Mouse (Mus musculus) thymus, adult 2 months (tissue): ENCODE data around the gene Nabp2. TPM values are rescaled to one million over a fixed set of nuclear protein-coding genes. Genes with fewer than 3 reads are reported as not detected.
A peak's percentile ranks its signal among the peaks of the same experiment; 100 is the strongest.

Source experiments
- DNase-seq: peaks from one replicate; pipeline ENCODE4 v3.0.0; 2021
- H3K27ac ChIP-seq: fragments of 200-500 bp; 2 replicates; pipeline ENCODE4 v1.5.1; 2012; ENCODE audit warnings: low read length, control low read depth; ENCODE audit not compliant: control insufficient read depth, insufficient read depth
- H3K27me3 ChIP-seq: fragments of 200-500 bp; 2 replicates; pipeline ENCODE4 v1.6.1; 2012; ENCODE audit warnings: mild to moderate bottlenecking, low read length, moderate library complexity, mixed read lengths; ENCODE audit not compliant: control insufficient read depth, insufficient read depth
- H3K36me3 ChIP-seq: fragments of 200-500 bp; 2 replicates; pipeline ENCODE4 v1.6.1; 2012; ENCODE audit warnings: mild to moderate bottlenecking, low read length, moderate library complexity; ENCODE audit not compliant: control insufficient read depth, insufficient read depth
- H3K4me1 ChIP-seq: fragments of 200-500 bp; replicated peaks from 2 replicates; pipeline ENCODE4 v1.6.1; 2012; ENCODE audit warnings: low read length; ENCODE audit not compliant: control insufficient read depth, insufficient read depth
- H3K4me3 ChIP-seq: fragments of 200-500 bp; 2 replicates; pipeline ENCODE4 v1.5.1; 2012; ENCODE audit warnings: mild to moderate bottlenecking, low read length, control low read depth, moderate library complexity; ENCODE audit not compliant: control insufficient read depth, insufficient read depth
- CTCF ChIP-seq: fragments of 200-500 bp; IDR thresholded peaks from 2 replicates; pipeline ENCODE4 v1.5.1; 2012; ENCODE audit warnings: mild to moderate bottlenecking, control low read depth, low read length, moderate library complexity, borderline replicate concordance; ENCODE audit not compliant: control insufficient read depth, poor library complexity, insufficient read depth; ENCODE audit errors: extremely low read depth
- POLR2A ChIP-seq: fragments of 200-500 bp; IDR thresholded peaks from 2 replicates; pipeline ENCODE4 v1.6.1; 2012; ENCODE audit warnings: mild to moderate bottlenecking, low read length, control low read depth, moderate library complexity; ENCODE audit not compliant: control insufficient read depth, poor library complexity, insufficient read depth; ENCODE audit errors: extremely low read depth
- WGBS: fragments of 180-500 bp; shearing (Covaris S2); methylation state at CpG from one replicate; pipeline ENCODE4 v1.1.7; 2018; 5-methylcytosine and 5-hydroxymethylcytosine counted together
- polyA plus RNA-seq: library from polyadenylated mRNA; depleted of rRNA; stranded (reverse); fragments of >200 nt; gene quantifications from 2 replicates; pipeline ENCODE4 v1.2.3, GENCODE M21; 2012

Gene Nabp2
- polyA plus RNA-seq, 1 experiment, result 18.0 TPM

- no peaks in the 10 kb centered on the region for H3K36me3 ChIP-seq
- WGBS, result 94% methylated on average over 7 of the region's 7 CpGs
Observed at GRCm38 (mm10) chr10:128403931-128404330, 7.4 kb downstream of the Nabp2 start.

GRCm38 (mm10) chr10:128401638-128402037 is 9.7 kb downstream of the Nabp2 start:
- no peak for DNase-seq
- H3K36me3 ChIP-seq, result no peaks in the 10 kb centered on the region
- H3K27ac ChIP-seq, result peak overlapping the region; percentile 12; the same call in 1 of the 2 replicates
- H3K4me1 ChIP-seq, result 0 out of 2 replicates have a peak, but pooled peaks cover 4% of the 10 kb centered on the region
- 84% methylated on average over 9 of the region's 9 CpGs for WGBS
- TF ChIP-seq POLR2A, result no peak
- TF ChIP-seq CTCF, result no peak
- no peak overlapping the region for H3K4me3 ChIP-seq
- H3K27me3 ChIP-seq, result no peaks in the 10 kb centered on the region

More at GRCm38 (mm10) chr10:128403931-128404330, 7.4 kb downstream of the Nabp2 start:
- Histone ChIP-seq H3K4me3 (no peak overlapping the region), H3K4me1 (peaks cover 9% of the 10 kb centered on the region), H3K27ac (no peak overlapping the region), H3K27me3 (no peaks in the 10 kb centered on the region)
- TF ChIP-seq POLR2A (no peak), CTCF (no peak)
- no peak for DNase-seq

- 65% methylated on average over 2 of the region's 2 CpGs for WGBS
- no peak for TF ChIP-seq POLR2A
- TF ChIP-seq CTCF, result no peak
- DNase-seq, result no peak
- Histone ChIP-seq H3K4me3 (no peak within 1 kb of the TSS), H3K27me3 (no peaks in the 10 kb centered on the region), H3K36me3 (no peaks in the 10 kb centered on the region), H3K27ac (peak within 1 kb of the TSS; percentile 12; the same call in 1 of the 2 replicates), H3K4me1 (0 out of 2 replicates have a peak, but pooled peaks cover 4% of the 10 kb centered on the region)
Observed at GRCm38 (mm10) chr10:128401056-128401455, 10.2 kb downstream of the Nabp2 start, which contains the start of gene Slc39a5. Gene Slc39a5, minus strand, starts transcription at chr10:128401229.

GRCm38 (mm10) chr10:128400338-128400737 is 11.0 kb downstream of the Nabp2 start:
- TF ChIP-seq CTCF, result no peak
- TF ChIP-seq POLR2A, result no peak
- no peak for DNase-seq
- no peak overlapping the region for H3K4me3 ChIP-seq
- H3K36me3 ChIP-seq, result no peaks in the 10 kb centered on the region
- no peaks in the 10 kb centered on the region for H3K27me3 ChIP-seq
- no peak overlapping the region for H3K27ac ChIP-seq
- WGBS, result 78% methylated on average over 5 of the region's 5 CpGs
- 0 out of 2 replicates have a peak, but pooled peaks cover 4% of the 10 kb centered on the region for H3K4me1 ChIP-seq

- H3K4me1 ChIP-seq, result 0 out of 2 replicates have a peak, but pooled peaks cover 4% of the 10 kb centered on the region
- WGBS, result 92% methylated on average over 7 of the region's 7 CpGs
- no peak overlapping the region for H3K4me3 ChIP-seq
- DNase-seq, result no peak
- no peak for TF ChIP-seq POLR2A
- TF ChIP-seq CTCF, result no peak
- no peaks in the 10 kb centered on the region for H3K27me3 ChIP-seq
- H3K27ac ChIP-seq, result no peak overlapping the region
- H3K36me3 ChIP-seq, result peaks cover 10% of the 10 kb centered on the region; the same call in 1 of the 2 replicates
Observed at GRCm38 (mm10) chr10:128397466-128397865, 13.8 kb downstream of the Nabp2 start.

GRCm38 (mm10) chr10:128396716-128397264 is 14.5 kb downstream of the Nabp2 start:
- Histone ChIP-seq H3K4me3 (no peak overlapping the region), H3K4me1 (0 out of 2 replicates have a peak, but pooled peaks cover 4% of the 10 kb centered on the region), H3K27me3 (no peaks in the 10 kb centered on the region), H3K27ac (no peak overlapping the region), H3K36me3 (peaks cover 14% of the 10 kb centered on the region)
- no peak for DNase-seq
- TF ChIP-seq CTCF (no peak), POLR2A (no peak)
- 94% methylated on average over 10 of the region's 10 CpGs for WGBS

GRCm38 (mm10) chr10:128396017-128396673 is 15.1 kb downstream of the Nabp2 start:
- Histone ChIP-seq H3K27ac (no peak overlapping the region), H3K4me3 (no peak overlapping the region), H3K4me1 (0 out of 2 replicates have a peak, but pooled peaks cover 2% of the 10 kb centered on the region), H3K36me3 (peaks cover 18% of the 10 kb centered on the region), H3K27me3 (no peaks in the 10 kb centered on the region)
- WGBS, result 88% methylated on average over 11 of the region's 11 CpGs
- no peak for TF ChIP-seq POLR2A
- no peak for TF ChIP-seq CTCF
- DNase-seq, result no peak
